7 mouse cellular contexts compared by ENCODE assay signal in genomic region chr1:173766848-173767617, GRCm38 (mm10). TPM values are rescaled to one million over a fixed set of nuclear protein-coding genes. Genes with fewer than 3 reads are reported as not detected.
A peak's percentile ranks its signal among the peaks of the same experiment; 100 is the strongest.
DNase-seq lines count a peak whose midpoint lies in the region; ATAC-seq lines count a peak whose summit lies in the region.
"Not testable (repeated sequence)": the region's sequence is repeated elsewhere in the genome, so short reads cannot be mapped to it uniquely, and the experiment has no call there.

Gene Ifi204 (minus strand): TSS chr1:173766943.

- peak; percentile 19 for ATAC-seq in activated CD4-positive, CD25-positive, alpha-beta regulatory T cell, adult 4 months
- peak; percentile 91 for ATAC-seq in common myeloid progenitor, adult 5-6 weeks (replicated peaks; ENCODE audit: low read depth, poor library complexity, severe bottlenecking)
- peak; percentile 51; the same call in 1 of the 2 replicates for ATAC-seq in intestine, embryonic 15.5 days

- DNase-seq in heart, adult 11 months, result peak; percentile 98
- DNase-seq in kidney, postnatal 4 days, result peak; percentile 1 to 11
- DNase-seq in lung, adult 18-20 months, result peak; percentile 50 to 53
- peak; percentile 19 for DNase-seq in naive thymus-derived CD4-positive, alpha-beta T cell, adult 2 months (ENCODE audit: low read depth)

- not testable (repeated sequence) for H3K4me2 ChIP-seq in intestine, embryonic 15.5 days (replicated peaks)

- H3K27me3 ChIP-seq in intestine, embryonic 15.5 days (replicated peaks), result not testable (repeated sequence)

- H3K9me3 ChIP-seq in intestine, embryonic 15.5 days, result not testable (repeated sequence)

- 76% methylated on average over 5 of the region's 5 CpGs for WGBS in intestine, embryonic 15.5 days

- H3K27ac ChIP-seq in intestine, embryonic 15.5 days, result not testable (repeated sequence)

- not testable (repeated sequence) for H3K4me1 ChIP-seq in intestine, embryonic 15.5 days (replicated peaks)

- not testable (repeated sequence) for H3K4me3 ChIP-seq in intestine, embryonic 15.5 days (replicated peaks)

- not testable (repeated sequence) for H3K36me3 ChIP-seq in intestine, embryonic 15.5 days

- not testable (repeated sequence) for H3K9ac ChIP-seq in intestine, embryonic 15.5 days

RNA-seq across cellular contexts. Expression of gene Ifi204, which starts in this region (rescaled TPM):
- 1 to 10 TPM; 1.0 to 1.1 TPM for polyA plus RNA-seq in activated CD4-positive, CD25-positive, alpha-beta regulatory T cell, adult 4 months (2017; shearing (Covaris generic))
- total RNA-seq in common myeloid progenitor, adult 5-6 weeks (2017), result 2.2 and 3.2 TPM in 2 replicates
- 2.4 and 2.6 TPM in 2 replicates for polyA plus RNA-seq in intestine, embryonic 15.5 days (2015; fragmentation: Nextera tagmentation; extraction: Ambion mirVana)

Comparison
In these comparisons a context has a peak if more than half of its experiments do, and no peak if none do; other contexts are left out.
1. ATAC-seq: peak in every context shown above with its lines; median percentile 91 in common myeloid progenitor, adult 5-6 weeks; 51 in intestine, embryonic 15.5 days; 19 in activated CD4-positive, CD25-positive, alpha-beta regulatory T cell, adult 4 months.
2. DNase-seq: peak in every context shown above with its lines; median percentile 98 in heart, adult 11 months; 52 in lung, adult 18-20 months; 19 in naive thymus-derived CD4-positive, alpha-beta T cell, adult 2 months; 6 in kidney, postnatal 4 days.